Mouse (Mus musculus) kidney, adult 2 months (tissue): ENCODE results near the gene 2410131K14Rik.

Source experiments
- CTCF ChIP-seq: fragments of 200-500 bp; conservative IDR thresholded peaks from 2 replicates; pipeline ENCODE4 v1.5.1; 2011; ENCODE audit warnings: low read depth, mild to moderate bottlenecking, control low read depth, low read length, moderate library complexity, mixed read lengths; ENCODE audit not compliant: insufficient read depth, insufficient read length
- POLR2A ChIP-seq: fragments of 200-500 bp; IDR thresholded peaks from one replicate; pipeline ENCODE4 v1.6.1; 2011; ENCODE audit warnings: low read depth, low read length, control low read depth

DNA sequence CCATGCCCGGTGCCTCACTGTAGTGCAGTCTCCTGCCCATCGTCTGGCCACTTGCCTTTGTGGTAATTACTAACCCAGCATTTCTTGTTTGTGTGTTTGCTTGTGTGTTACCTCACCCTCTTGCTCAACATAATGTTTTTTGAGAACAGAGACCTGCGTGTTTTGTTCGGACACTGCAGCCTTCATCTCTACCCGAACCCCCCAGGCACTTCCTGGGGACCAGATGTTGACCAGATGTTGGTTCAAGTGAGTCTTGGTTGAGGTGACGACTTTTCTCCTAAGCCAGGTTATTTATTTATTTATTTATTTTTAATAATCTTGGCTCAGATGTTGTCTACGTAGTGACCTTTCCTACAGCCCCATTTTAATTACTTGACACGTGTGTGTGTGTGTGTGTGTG is 2.4 kb downstream of the 2410131K14Rik start:
- TF ChIP-seq CTCF (no peak), POLR2A (no peak)
